Mouse (Mus musculus) ES-E14 (cell line): ENCODE data around the gene Dcaf15.

ENCODE experiments used
- CHD2 ChIP-seq: IDR thresholded peaks from 2 replicates; pipeline ENCODE4 v1.6.1; 2014; ENCODE audit warnings: mild to moderate bottlenecking, low read depth, low read length, inconsistent platforms
- HCFC1 ChIP-seq: IDR thresholded peaks from 2 replicates; pipeline ENCODE4 v1.6.1; 2012; ENCODE audit warnings: low read length, inconsistent platforms, borderline replicate concordance; ENCODE audit not compliant: insufficient read depth
- MAFK ChIP-seq: IDR thresholded peaks from 2 replicates; pipeline ENCODE4 v1.6.1; 2014; ENCODE audit warnings: mild to moderate bottlenecking, low read depth, low read length, inconsistent platforms; ENCODE audit not compliant: insufficient read depth
- ZC3H11A ChIP-seq: IDR thresholded peaks from 2 replicates; pipeline ENCODE4 v1.6.1; 2012; ENCODE audit warnings: low read depth, mild to moderate bottlenecking, inconsistent platforms, low read length, borderline replicate concordance

DNA sequence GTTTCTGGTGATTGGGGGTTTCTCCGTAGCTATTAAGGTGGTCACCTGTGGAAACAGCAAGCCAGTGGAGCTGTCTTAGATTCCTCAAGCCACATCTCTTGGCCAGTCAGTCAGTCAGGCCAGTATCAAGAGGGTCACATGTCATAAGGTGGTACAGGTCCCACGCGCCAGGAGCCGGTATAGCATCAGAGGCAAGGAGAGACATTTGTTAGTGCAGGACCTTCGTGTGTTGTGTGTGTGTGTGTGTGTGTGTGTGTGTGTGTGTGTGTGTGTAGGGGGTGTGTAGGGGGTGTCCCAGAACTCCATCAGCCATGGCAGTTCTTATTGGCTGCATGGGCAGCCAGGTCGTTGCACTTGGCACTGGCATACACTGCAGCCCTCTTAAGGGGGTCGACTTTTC is 36.7 kb downstream of the Dcaf15 start:
- no peak for TF ChIP-seq MAFK
- TF ChIP-seq ZC3H11A: no peak
- TF ChIP-seq CHD2: no peak
- no peak for TF ChIP-seq HCFC1
